Mouse (Mus musculus) cerebellum, adult 9-11 months (tissue): Measurements from ENCODE around the gene Hoxa5.

Experiments
- DNase-seq: peaks from one replicate; pipeline ENCODE4 v3.0.0; 2022

Hoxa5 gene

GRCm38 (mm10) chr6:52160511-52161335 is 43.7 kb downstream of the Hoxa5 start:
- DNase-seq, result no peak

- no peak for DNase-seq
These were observed 44.4 kb downstream of the Hoxa5 start for GRCm38 (mm10) chr6:52159979-52160378.

- DNase-seq, result no peak
These were observed 45.1 kb downstream of the Hoxa5 start for GRCm38 (mm10) chr6:52159164-52159761.

DNA sequence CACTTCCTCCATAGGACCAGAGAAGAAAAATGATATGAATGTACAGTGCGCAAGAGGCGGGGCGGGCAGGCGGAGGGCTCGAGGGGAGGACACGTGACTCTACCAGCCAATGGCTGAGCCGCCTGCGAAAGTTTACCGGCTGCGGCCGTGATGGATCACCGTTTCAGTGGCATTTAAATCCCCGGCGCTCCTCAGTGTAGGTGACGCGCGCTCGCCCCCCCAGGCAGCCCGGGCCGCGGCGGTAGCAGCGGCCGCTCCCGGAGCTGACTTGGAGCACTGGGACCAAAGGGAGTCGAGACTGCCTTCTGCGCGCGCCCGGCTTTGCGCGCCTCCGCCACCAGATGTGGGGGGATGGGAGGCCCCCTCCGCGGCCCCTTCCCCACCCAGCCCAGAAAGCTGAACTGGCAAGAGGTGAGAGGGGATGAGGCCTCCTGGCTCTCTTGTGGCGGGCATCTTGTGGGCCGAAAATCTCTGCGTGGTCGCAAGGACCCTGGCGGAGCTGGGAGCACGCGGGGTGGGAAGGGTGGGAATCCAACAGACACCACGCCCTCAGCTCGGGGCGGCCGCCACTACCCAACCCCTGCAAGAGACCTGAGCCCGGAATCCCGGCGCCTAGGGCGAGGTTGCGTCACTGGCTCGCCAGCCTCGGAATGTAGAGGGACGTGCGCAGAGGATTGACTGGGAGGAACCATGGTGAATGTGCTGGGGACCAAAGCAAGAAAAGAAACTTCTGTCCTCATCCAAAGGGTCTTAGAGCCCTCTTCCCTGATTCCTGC is 45.9 kb downstream of the Hoxa5 start, which contains the start of gene Hoxa1:
Gene Hoxa1, minus strand, starts transcription at position 42 of the 776 bp plus-strand sequence.
- no peak for DNase-seq

GRCm38 (mm10) chr6:52157466-52158275 is 46.7 kb downstream of the Hoxa5 start:
- no peak for DNase-seq

DNA sequence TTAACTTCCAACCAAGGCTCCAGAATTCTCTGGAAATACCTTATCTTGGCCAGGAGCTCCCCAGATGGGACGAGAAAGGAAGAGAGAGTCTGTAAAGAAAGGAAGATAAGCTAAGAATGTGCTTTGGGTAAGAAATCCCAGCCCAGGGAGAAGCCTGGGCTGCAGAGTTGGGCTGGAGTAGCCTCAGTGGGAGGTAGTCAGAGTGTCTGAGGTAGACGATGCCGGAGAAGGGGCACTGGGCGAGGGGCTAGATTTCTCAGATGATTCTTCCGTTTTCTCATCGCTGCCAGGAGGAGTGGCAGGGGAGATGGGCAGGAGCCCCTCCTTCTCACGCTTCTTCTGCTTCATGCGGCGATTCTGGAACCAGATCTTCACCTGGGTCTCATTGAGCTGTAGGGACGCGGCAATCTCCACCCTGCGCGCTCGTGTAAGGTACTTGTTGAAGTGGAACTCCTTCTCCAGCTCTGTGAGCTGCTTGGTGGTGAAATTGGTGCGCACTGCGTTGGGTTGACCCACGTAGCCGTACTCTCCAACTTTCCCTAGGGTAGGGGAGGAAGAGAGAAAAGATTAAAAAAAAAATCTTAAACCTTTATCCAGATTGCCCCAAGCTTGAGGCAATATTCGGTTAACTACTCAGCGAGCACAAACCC is 47.7 kb downstream of the Hoxa5 start:
- no peak for DNase-seq

DNA sequence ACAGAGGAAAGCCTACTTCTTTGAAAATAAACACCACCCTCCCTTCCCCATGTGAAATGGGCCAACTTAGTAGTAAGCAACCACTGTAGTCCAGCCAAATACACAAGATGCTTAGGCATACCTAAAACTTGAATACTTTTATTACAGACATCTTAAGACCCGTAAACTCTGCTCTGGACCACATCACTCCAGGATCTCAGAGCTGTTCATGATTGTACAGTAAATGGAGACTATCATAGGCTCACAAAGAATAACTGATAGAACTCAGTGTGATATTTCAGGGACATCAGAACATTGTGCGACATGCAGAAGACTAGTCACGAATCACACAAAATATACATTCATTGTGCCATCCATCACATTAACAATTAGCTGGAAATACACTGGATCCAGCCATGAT is 48.9 kb downstream of the Hoxa5 start:
- no peak for DNase-seq

- DNase-seq, result no peak
These were observed 50.3 kb downstream of the Hoxa5 start for GRCm38 (mm10) chr6:52154044-52154443.

- no peak for DNase-seq
These were observed 51.1 kb downstream of the Hoxa5 start for GRCm38 (mm10) chr6:52153270-52153669.

GRCm38 (mm10) chr6:52152226-52153193 is 51.9 kb downstream of the Hoxa5 start:
- no peak for DNase-seq
